Mouse (Mus musculus) bone marrow macrophage, adult 2 months (primary cell): ENCODE results near the gene Rnls.

ENCODE experiments used
- CTCF ChIP-seq: IDR thresholded peaks from 2 replicates; pipeline ENCODE4 v1.5.1; 2012; ENCODE audit warnings: low read depth, mild to moderate bottlenecking, low read length, moderate library complexity
- POLR2A ChIP-seq: IDR thresholded peaks from 2 replicates; pipeline ENCODE4 v1.6.1; 2012; ENCODE audit warnings: mild to moderate bottlenecking, low read depth, low read length, borderline replicate concordance

GRCm38 (mm10) chr19:33118898-33119297 is 273.2 kb downstream of the Rnls start:
- no peak for TF ChIP-seq POLR2A
- peak; percentile 18; the same call in 1 of the 2 replicates for TF ChIP-seq CTCF
